Mouse (Mus musculus): Measurements from ENCODE around the gene Stxbp5.
"Not testable (repeated sequence)": the region's sequence is repeated elsewhere in the genome, so short reads cannot be mapped to it uniquely, and the experiment has no call there.

The Stxbp5 gene

GRCm38 (mm10) chr10:9901071-9901696, at the start of gene Stxbp5:
TSS of gene Stxbp5 (minus strand) at chr10:9901079.
- peak; percentile 75 to 83 for DNase-seq (ENCODE audit: low spot score in 2 of 2)

GRCm38 (mm10) chr10:9912395-9912794, 11.5 kb upstream of the Stxbp5 start:
- DNase-seq (ENCODE audit: low spot score in 2 of 2) = no peak

- DNase-seq (ENCODE audit: low spot score in 2 of 2) = no peak
These were observed 7.1 kb upstream of the Stxbp5 start for GRCm38 (mm10) chr10:9907919-9908502.

- DNase-seq (ENCODE audit: low spot score in 2 of 2) = no peak
These were observed 6.6 kb upstream of the Stxbp5 start for GRCm38 (mm10) chr10:9907519-9907918.

GRCm38 (mm10) chr10:9906185-9906584, 5.3 kb upstream of the Stxbp5 start:
- DNase-seq (ENCODE audit: low spot score in 2 of 2) = no peak

- DNase-seq (ENCODE audit: low spot score in 2 of 2) = peak in 1 of 2 experiments; percentile 63
These were observed 889 bp upstream of the Stxbp5 start for GRCm38 (mm10) chr10:9901697-9902239.

GRCm38 (mm10) chr10:9900315-9901070, 386 bp downstream of the Stxbp5 start:
- peak; percentile 25 to 48 for DNase-seq (ENCODE audit: low spot score in 2 of 2)

- DNase-seq (ENCODE audit: low spot score in 2 of 2) = no peak
These were observed 1.1 kb downstream of the Stxbp5 start for GRCm38 (mm10) chr10:9899816-9900215.

GRCm38 (mm10) chr10:9899086-9899485, 1.8 kb downstream of the Stxbp5 start:
- DNase-seq (ENCODE audit: low spot score in 2 of 2) = no peak

GRCm38 (mm10) chr10:9897852-9898251, 3.0 kb downstream of the Stxbp5 start:
- DNase-seq (ENCODE audit: low spot score in 2 of 2) = no peak

- no peak for DNase-seq (ENCODE audit: low spot score in 2 of 2)
These were observed 7.3 kb downstream of the Stxbp5 start for GRCm38 (mm10) chr10:9893562-9893961.

GRCm38 (mm10) chr10:9889651-9890050, 11.2 kb downstream of the Stxbp5 start:
- no peak for DNase-seq (ENCODE audit: low spot score in 2 of 2)

- no peak for DNase-seq (ENCODE audit: low spot score in 2 of 2)
These were observed 12.2 kb downstream of the Stxbp5 start for GRCm38 (mm10) chr10:9888655-9889054.

GRCm38 (mm10) chr10:9881781-9882320, 19.0 kb downstream of the Stxbp5 start:
- DNase-seq (ENCODE audit: low spot score in 2 of 2) = not testable (repeated sequence)

GRCm38 (mm10) chr10:9880070-9880728, 20.7 kb downstream of the Stxbp5 start:
- DNase-seq (ENCODE audit: low spot score in 2 of 2) = no peak

- DNase-seq (ENCODE audit: low spot score in 2 of 2) = no peak
These were observed 21.9 kb downstream of the Stxbp5 start for GRCm38 (mm10) chr10:9878821-9879489.

GRCm38 (mm10) chr10:9875905-9876304, 25.0 kb downstream of the Stxbp5 start:
- DNase-seq (ENCODE audit: low spot score in 2 of 2) = no peak

GRCm38 (mm10) chr10:9872143-9872542, 28.7 kb downstream of the Stxbp5 start:
- no peak for DNase-seq (ENCODE audit: low spot score in 2 of 2)

GRCm38 (mm10) chr10:9866793-9867579, 33.9 kb downstream of the Stxbp5 start:
- no peak for DNase-seq (ENCODE audit: low spot score in 2 of 2)

GRCm38 (mm10) chr10:9860022-9860421, 40.9 kb downstream of the Stxbp5 start:
- DNase-seq (ENCODE audit: low spot score in 2 of 2) = no peak

All from cerebellum, postnatal 4 days (tissue).